Mouse (Mus musculus) forebrain, embryonic 16.5 days (tissue): Measurements from ENCODE around the gene Masp2. TPM values are rescaled to one million over a fixed set of nuclear protein-coding genes. Genes with fewer than 3 reads are reported as not detected.
A peak's percentile ranks its signal among the peaks of the same experiment; 100 is the strongest.

ENCODE experiments used
- ATAC-seq: fragments of 200-750 bp; cut with Nextera tagmentation; 2 replicates; pipeline ENCODE4 v1.8.0; 2017; ENCODE audit warnings: mild to moderate bottlenecking, moderate library complexity
- H3K27ac ChIP-seq: fragments of 300-500 bp; sonication (generic); 2 replicates; pipeline ENCODE4 v1.5.1; 2014; ENCODE audit warnings: low read length, control low read depth
- H3K27me3 ChIP-seq: fragments of 300-500 bp; sonication (generic); replicated peaks from 2 replicates; pipeline ENCODE4 v1.6.1; 2014; ENCODE audit warnings: low read length; ENCODE audit not compliant: control insufficient read depth, insufficient read depth
- H3K36me3 ChIP-seq: fragments of 300-500 bp; sonication (generic); 2 replicates; pipeline ENCODE4 v1.6.1; 2014; ENCODE audit not compliant: control insufficient read depth, insufficient read depth
- H3K4me1 ChIP-seq: fragments of 300-500 bp; sonication (generic); replicated peaks from 2 replicates; pipeline ENCODE4 v1.6.1; 2014; ENCODE audit warnings: low read length; ENCODE audit not compliant: control insufficient read depth, insufficient read depth
- H3K4me2 ChIP-seq: fragments of 300-500 bp; sonication (generic); 2 replicates; pipeline ENCODE4 v1.6.1; 2014; ENCODE audit warnings: mild to moderate bottlenecking, low read length, control low read depth
- H3K4me3 ChIP-seq: fragments of 300-500 bp; sonication (generic); replicated peaks from 2 replicates; pipeline ENCODE4 v1.5.1; 2014; ENCODE audit warnings: mild to moderate bottlenecking, low read length, control low read depth
- H3K9ac ChIP-seq: fragments of 300-500 bp; sonication (generic); replicated peaks from 2 replicates; pipeline ENCODE4 v1.6.1; 2014; ENCODE audit warnings: low read depth, low read length, control low read depth
- H3K9me3 ChIP-seq: fragments of 300-500 bp; sonication (generic); 2 replicates; pipeline ENCODE4 v1.6.1; 2016; ENCODE audit warnings: low read length; ENCODE audit not compliant: control insufficient read depth
- WGBS: fragments of 180-500 bp; shearing (Covaris S2); extraction: QIAGEN DNeasy Blood & Tissue Kit; methylation state at CpG from one replicate; pipeline ENCODE4 v1.1.7; 2014; 5-methylcytosine and 5-hydroxymethylcytosine counted together
- polyA plus RNA-seq: library from polyadenylated mRNA; unstranded; fragments of >200 nt; fragmentation: Nextera tagmentation; extraction: Ambion mirVana; gene quantifications from 2 replicates; pipeline ENCODE4 v1.2.1, GENCODE M21; 2015

Masp2 gene
- polyA plus RNA-seq, result 0.56 and 1.0 TPM in 2 replicates

DNA sequence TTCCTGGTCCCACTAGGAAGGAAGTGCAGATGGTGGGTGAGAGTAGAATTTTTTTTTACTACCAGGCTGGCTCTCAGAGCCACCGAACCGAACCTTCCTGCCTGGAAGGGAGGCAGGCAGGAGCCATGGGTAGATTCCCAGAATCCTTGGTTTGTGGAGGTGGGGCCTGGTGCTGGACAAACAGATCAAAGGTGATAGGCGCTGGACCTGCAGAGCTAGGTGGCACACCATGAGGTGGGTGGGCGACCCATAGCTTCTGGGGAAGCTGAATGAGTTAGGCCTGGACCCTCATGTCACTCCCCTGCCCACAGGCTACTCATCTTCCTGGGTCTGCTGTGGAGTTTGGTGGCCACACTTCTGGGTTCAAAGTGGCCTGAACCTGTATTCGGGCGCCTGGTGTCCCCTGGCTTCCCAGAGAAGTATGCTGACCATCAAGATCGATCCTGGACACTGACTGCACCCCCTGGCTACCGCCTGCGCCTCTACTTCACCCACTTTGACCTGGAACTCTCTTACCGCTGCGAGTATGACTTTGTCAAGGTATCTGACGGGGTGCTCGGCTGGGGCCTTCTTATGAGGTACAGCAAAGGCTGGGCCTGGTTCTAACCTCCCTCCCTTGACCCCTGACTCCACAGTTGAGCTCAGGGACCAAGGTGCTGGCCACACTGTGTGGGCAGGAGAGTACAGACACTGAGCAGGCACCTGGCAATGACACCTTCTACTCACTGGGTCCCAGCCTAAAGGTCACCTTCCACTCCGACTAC is at the start of gene Masp2:
Masp2 (plus strand) TSS at position 198 of the 764 bp plus-strand sequence.
- WGBS, result 94% methylated on average over 14 of the region's 14 CpGs
- Histone ChIP-seq H3K27ac (no peak within 1 kb of the TSS), H3K9ac (no peak within 1 kb of the TSS), H3K4me3 (no peak within 1 kb of the TSS), H3K27me3 (no peaks in the 10 kb centered on the region), H3K4me1 (no peaks in the 10 kb centered on the region), H3K36me3 (no peaks in the 10 kb centered on the region), H3K9me3 (no peaks in the 10 kb centered on the region), H3K4me2 (no peak within 1 kb of the TSS)
- no peak for ATAC-seq

GRCm38 (mm10) chr4:148557766-148558165 is 44.6 kb upstream of the Masp2 start:
- 31% methylated on average over 6 of the region's 6 CpGs for WGBS
- H3K27me3 ChIP-seq, result no peaks in the 10 kb centered on the region
- peaks cover 13% of the 10 kb centered on the region for H3K4me1 ChIP-seq
- peak overlapping the region; percentile 96 for H3K27ac ChIP-seq
- H3K9me3 ChIP-seq, result no peaks in the 10 kb centered on the region
- peak; percentile 39 for ATAC-seq
- H3K36me3 ChIP-seq, result peaks cover 42% of the 10 kb centered on the region
- H3K4me2 ChIP-seq, result peak overlapping the region; percentile 78
- peak overlapping the region; percentile 97 for H3K9ac ChIP-seq
- peak overlapping the region; percentile 85 for H3K4me3 ChIP-seq

DNA sequence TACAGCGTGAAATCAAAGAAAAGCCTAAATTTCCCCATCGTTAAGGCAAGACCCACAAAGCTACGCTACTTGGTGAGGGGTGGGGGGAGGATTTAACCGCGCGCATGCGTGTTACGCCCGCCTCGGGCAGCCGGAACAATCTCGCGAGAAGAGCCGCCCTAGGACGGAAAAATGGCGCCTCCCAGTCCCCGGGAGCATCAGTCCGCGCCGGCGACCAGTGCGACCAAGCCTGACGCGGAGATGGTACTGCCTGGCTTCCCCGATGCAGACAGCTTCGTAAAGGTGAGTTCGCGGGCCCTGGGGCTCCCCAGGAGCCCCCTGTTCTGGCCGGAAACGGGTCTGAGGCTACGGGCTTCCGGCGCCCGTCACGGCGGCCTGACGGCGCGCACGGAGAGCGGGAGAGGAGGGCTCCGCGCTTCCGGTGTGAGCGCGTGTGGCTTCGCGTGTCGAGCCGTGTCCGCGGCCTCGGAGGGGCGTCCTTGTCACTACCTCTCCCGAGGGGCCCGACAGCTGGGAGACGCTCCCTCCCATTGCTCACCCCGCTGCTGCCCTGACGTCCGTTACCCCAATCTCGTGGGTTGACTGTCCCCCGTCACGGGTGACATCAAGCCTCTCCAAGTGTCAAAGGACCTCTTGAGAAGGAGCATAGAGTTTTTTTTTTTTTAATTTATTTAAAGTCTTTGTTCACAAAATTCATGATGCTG is 43.9 kb upstream of the Masp2 start, which contains the start of gene Exosc10:
Exosc10 (plus strand) TSS at position 133 of the 704 bp plus-strand sequence.
- peaks cover 13% of the 10 kb centered on the region for H3K4me1 ChIP-seq
- ATAC-seq, result peak; percentile 96
- peak within 1 kb of the TSS; percentile 85 for H3K4me3 ChIP-seq
- no peaks in the 10 kb centered on the region for H3K9me3 ChIP-seq
- no peaks in the 10 kb centered on the region for H3K27me3 ChIP-seq
- WGBS, result 0% methylated on average over 57 of the region's 63 CpGs
- peak within 1 kb of the TSS; percentile 97 for H3K9ac ChIP-seq
- H3K36me3 ChIP-seq, result peaks cover 39% of the 10 kb centered on the region
- H3K4me2 ChIP-seq, result peak within 1 kb of the TSS; percentile 78
- peak within 1 kb of the TSS; percentile 96 for H3K27ac ChIP-seq

DNA sequence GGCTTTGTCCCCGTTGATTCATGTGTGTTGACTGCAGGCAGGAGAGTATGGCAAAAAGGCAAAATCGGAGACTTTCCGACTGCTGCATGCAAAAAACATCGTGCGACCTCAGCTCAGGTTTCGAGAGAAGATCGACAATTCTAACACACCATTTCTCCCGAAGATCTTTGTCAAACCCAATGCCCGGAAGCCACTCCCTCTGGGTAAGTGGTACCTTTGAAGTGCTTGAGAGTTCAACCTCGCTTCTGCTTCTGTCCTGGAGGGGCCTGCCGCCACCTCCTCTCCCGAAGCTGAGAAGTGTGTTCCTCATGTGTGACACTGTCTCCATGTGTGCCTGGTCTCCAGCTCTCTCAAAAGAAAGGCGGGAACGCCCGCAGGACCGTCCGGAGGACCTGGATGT is 39.7 kb upstream of the Masp2 start:
- no peaks in the 10 kb centered on the region for H3K27me3 ChIP-seq
- peaks cover 12% of the 10 kb centered on the region for H3K4me1 ChIP-seq
- H3K4me3 ChIP-seq, result no peak overlapping the region
- no peak overlapping the region for H3K9ac ChIP-seq
- 94% methylated on average over 17 of the region's 17 CpGs for WGBS
- no peak overlapping the region for H3K4me2 ChIP-seq
- H3K9me3 ChIP-seq, result no peaks in the 10 kb centered on the region
- peaks cover 59% of the 10 kb centered on the region for H3K36me3 ChIP-seq
- no peak for ATAC-seq
- H3K27ac ChIP-seq, result no peak overlapping the region

DNA sequence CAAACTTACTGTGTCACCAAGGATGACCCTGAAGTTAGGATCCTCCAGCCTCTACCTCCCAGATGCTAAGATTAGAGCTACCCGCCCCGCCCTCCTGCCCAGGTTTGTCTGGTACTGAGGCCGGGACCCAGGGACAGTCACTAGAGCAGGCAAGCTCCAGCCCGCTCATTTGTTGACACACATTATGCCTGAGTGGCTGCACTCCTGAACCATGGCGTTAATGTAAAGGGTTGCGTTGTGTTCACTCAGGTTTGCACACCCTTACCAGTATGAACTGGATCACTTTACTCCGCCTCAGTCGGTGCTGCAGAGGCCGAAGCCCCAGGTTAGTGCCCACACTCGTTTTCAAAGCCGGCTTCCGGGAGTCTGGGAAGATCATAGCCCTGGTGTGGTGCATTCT is 38.8 kb upstream of the Masp2 start:
- Histone ChIP-seq H3K36me3 (peaks cover 67% of the 10 kb centered on the region), H3K27ac (no peak overlapping the region), H3K9ac (no peak overlapping the region), H3K27me3 (no peaks in the 10 kb centered on the region), H3K9me3 (no peaks in the 10 kb centered on the region), H3K4me3 (no peak overlapping the region), H3K4me1 (peaks cover 8% of the 10 kb centered on the region), H3K4me2 (no peak overlapping the region)
- WGBS, result 93% methylated on average over 12 of the region's 12 CpGs
- ATAC-seq, result no peak

- WGBS, result 91% methylated on average over 10 of the region's 10 CpGs
- Histone ChIP-seq H3K4me3 (no peak overlapping the region), H3K9ac (no peak overlapping the region), H3K4me1 (no peaks in the 10 kb centered on the region), H3K36me3 (peaks cover 77% of the 10 kb centered on the region), H3K9me3 (no peaks in the 10 kb centered on the region), H3K4me2 (no peak overlapping the region), H3K27me3 (no peaks in the 10 kb centered on the region), H3K27ac (no peak overlapping the region)
- no peak for ATAC-seq
Observed at GRCm38 (mm10) chr4:148570138-148570537, 32.2 kb upstream of the Masp2 start.

DNA sequence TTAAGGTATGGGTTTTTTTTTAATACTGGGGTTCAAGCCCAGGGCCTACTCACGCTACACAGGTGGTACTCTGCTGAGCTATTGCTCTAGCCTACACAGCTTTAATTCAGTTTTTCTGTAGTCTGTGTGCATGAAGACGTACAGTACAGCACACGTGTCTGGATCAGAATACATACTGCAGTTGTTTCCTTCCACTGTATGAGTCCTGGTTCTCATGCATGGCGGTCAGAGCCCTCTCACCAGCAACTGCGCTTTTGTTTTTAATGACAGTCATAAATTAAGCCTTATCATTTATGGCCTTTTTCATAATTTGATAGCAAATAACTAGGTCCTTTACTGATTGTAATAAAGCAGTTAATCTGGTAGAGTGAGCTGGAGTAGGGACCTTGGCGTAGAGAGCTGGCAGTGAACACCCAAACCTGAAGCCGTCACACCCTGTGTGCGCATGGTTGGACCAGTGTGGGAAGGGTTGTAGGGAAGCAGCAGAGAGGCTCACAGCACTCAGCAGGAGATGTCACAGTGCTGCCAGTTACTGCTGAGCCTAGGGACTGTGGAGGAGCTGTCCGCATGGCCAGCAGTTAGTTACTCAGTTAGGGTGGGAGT is 31.6 kb upstream of the Masp2 start:
- Histone ChIP-seq H3K4me2 (no peak overlapping the region), H3K27me3 (no peaks in the 10 kb centered on the region), H3K27ac (no peak overlapping the region), H3K9me3 (no peaks in the 10 kb centered on the region), H3K36me3 (peaks cover 78% of the 10 kb centered on the region), H3K4me3 (no peak overlapping the region), H3K9ac (no peak overlapping the region), H3K4me1 (no peaks in the 10 kb centered on the region)
- ATAC-seq, result no peak
- WGBS, result 96% methylated on average over 9 of the region's 9 CpGs

DNA sequence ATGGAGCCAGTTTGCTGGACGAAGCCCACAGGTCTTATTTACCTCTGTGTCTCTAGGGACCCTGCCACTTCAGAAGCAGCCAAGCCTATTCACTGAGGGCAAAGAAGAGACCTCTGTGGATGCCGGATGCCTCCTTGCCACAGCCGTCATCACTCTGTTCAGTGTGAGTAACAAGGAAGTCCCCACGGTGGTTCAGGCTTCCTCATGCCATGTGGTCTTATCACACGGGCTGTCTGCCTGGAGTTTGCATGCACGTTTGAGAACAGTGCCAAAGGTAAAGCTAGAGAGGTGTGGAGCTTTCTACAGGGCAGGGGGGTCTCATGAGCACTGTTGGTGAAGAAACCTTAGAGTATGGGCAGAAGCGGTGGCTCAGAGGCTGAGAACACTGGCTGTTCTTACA is 29.1 kb upstream of the Masp2 start:
- H3K9ac ChIP-seq, result no peak overlapping the region
- H3K9me3 ChIP-seq, result no peaks in the 10 kb centered on the region
- H3K27ac ChIP-seq, result no peak overlapping the region
- H3K27me3 ChIP-seq, result no peaks in the 10 kb centered on the region
- no peaks in the 10 kb centered on the region for H3K4me1 ChIP-seq
- H3K36me3 ChIP-seq, result peaks cover 79% of the 10 kb centered on the region
- 92% methylated on average over 7 of the region's 7 CpGs for WGBS
- H3K4me3 ChIP-seq, result no peak overlapping the region
- ATAC-seq, result no peak
- no peak overlapping the region for H3K4me2 ChIP-seq

GRCm38 (mm10) chr4:148580765-148581164 is 21.6 kb upstream of the Masp2 start:
- Histone ChIP-seq H3K9ac (no peak overlapping the region), H3K4me1 (no peaks in the 10 kb centered on the region), H3K27me3 (no peaks in the 10 kb centered on the region), H3K27ac (no peak overlapping the region), H3K9me3 (no peaks in the 10 kb centered on the region), H3K4me2 (no peak overlapping the region), H3K36me3 (peaks cover 31% of the 10 kb centered on the region), H3K4me3 (no peak overlapping the region)
- 0 out of 2 replicates have a peak, but pooled peaks have one; percentile 4 for ATAC-seq
- WGBS, result 88% methylated on average over 9 of the region's 9 CpGs
